Mouse (Mus musculus): Measurements from ENCODE around the gene Snhg11.

Gene Snhg11

DNA sequence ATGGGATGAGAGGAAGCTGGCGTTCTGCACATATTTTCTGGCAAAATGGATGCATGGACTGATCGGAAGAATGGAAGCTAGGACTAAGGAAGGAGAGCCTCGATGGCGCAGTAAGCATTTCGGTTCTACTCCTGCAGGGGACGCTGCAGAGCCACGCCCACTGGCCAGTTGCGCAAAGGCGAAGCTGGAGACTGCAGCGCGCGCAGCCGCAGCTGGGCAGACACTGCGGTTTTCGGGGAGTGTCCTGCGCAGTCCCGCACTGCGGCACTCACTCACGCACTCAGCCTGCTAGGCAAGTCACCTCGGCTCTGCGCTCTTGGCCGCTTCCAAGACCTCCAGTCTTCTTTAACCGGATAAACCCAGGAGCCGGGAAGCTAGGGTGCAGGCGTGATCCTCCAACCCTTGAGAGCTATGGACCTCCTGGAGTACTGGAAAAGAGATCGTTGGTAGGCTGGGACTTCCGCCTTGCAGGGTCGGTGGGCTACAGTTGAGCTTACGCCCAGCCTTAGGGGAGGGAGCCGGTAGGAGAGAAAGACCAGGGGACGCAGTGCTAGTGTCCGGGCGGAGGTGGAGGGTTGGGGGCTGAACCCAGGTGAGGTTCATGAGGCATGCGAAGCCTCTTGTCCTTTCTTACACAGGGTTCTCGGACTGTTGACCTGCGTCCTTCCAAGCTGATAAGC is at the start of gene Snhg11:
Gene Snhg11 (plus strand): TSS at position 196 of the 680 bp plus-strand sequence.
- DNase-seq = peak; percentile 86

DNA sequence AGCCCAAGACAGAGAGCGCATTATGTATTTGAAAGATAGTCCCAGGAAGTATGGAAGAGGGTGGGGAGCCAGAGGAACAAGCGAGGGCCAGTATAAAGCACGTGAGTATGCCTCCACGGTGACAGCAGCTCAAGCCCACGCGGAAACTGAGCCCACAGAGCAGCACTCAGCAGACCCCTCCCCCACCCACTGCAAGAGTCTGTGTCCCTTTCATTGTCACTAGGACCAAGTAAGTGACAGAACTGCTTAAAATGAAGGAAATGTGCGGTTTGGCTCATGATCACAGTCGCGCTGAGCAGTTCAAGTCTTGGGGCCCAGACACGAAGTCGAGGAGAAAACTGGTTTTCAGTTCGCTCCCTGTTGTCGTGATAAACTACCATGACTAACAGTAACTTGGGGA is 41.1 kb upstream of the Snhg11 start:
- no peak for DNase-seq

DNA sequence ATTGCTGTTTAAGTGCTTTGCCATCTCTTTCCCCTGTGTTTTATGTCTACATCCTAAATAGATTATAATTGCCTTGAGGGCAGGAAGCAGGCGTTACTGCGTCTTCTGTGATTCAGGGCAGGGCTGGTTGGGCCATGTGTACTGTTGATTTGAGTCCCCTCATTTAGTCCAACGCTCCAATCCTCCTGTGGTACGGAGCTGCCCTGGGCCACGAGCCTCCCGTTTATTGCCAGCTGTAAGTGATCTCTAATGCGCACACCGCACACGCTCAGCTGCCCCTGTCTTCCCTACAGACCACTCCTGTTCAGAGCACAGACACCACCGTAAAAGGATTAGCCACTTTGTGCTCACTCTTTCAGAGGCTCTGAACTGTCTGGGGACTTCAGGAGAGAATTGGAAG is 37.7 kb upstream of the Snhg11 start:
- no peak for DNase-seq

DNA sequence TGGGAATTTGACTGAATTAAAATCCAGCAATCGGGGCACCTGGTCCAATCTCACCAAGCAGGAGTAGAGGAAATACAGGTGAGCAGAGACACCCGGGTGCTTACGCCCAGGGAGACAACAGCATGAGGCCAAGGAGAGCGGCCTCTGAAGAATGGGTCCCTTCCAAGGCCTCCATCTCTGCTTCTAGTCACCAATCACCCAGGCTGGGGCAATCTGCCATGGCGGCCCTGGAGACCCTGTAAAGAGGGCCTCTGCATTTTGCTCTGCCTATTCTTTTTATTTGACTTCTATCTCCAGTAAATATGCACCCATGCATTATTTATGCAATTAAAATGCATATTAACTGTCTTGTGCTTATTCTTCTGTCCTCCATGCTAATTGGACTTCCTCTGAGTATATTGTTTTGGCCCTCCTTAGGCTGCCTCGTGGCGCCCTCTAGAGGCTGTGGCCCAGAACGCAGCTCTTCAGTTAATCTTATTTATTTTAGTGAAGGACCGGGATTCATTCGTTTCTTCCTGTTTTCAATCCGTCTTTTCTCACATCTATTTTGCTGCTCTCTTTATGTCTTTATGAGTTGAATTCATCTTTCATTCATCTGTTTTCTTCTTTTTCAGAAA is 35.4 kb upstream of the Snhg11 start:
- DNase-seq = peak; percentile 71

DNA sequence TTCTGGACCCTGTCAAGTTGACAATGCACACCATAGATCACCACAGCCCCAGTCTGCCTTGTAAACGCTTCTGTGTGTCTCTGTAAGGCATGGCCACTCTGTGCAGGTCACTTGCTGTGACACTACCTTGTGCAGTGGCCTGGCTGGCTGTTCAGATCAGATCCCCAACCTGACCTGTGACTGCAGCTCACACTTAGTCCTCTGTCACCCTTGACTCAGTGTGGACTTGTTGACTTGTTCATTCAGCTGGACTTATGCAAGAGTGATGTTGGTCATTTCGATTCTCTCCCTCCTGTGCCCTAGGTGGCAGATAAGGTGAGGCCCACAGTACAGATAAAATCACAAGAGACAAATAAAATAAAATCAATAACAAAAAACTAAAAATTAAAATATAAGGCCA is 34.1 kb upstream of the Snhg11 start:
- no peak for DNase-seq

DNA sequence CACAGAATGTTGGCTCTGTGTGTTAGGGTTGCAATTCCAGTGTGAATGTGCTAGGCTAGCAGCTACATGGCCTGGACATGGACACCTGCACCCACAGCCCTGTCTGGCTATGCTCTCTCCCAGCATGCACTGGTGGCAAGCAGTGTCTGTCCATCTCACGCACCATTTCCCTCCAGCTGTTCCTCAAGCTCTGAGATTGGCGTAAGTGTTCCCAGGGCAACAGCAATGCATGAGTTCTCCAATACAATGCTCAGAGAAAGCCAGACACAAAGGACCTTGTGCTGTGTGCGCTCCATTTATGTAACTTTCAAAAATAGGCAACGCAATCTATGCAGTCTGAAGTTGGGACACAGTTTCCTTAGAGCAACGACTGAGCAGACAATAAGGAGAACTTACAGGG is 31.9 kb upstream of the Snhg11 start:
- peak; percentile 62 for DNase-seq

DNA sequence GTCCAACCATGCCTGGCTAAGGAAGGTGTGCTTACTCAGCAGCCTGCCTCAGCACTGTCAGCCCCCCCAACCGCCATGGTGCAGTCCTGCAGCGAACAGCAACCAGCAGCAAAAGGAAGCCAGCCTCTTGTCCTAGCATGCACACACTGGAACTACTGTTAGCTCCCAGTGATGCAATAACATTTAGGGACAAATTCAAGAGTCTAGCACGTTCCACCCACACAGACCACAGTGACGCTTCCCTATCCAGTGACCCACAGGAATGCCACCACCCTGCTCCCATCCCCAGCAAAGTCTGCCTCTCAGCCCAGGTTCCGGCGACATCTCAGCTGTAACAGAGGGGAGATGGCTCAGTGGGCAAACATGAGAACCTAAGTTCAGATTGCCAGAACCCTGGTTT is 29.0 kb upstream of the Snhg11 start:
- no peak for DNase-seq

DNA sequence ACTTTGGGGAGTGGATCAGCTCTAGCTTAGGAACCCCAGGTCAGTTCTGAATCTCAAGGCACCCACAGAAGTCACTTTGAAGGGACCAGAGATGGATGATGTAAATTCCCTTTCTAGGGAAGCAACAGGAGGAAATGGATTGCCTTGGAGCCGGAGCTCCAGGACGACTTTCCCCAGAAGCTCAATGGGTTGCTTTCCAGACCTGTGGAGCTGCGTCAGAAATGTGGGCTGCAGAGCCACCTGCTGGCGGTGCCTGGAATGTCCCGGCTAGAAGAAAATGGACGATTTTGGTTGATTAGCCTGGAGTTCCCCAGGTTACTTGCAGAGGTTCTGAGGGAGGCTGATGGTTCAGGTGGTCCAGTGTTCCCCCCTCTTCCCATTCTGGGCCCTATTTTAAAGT is 27.6 kb upstream of the Snhg11 start:
- peak; percentile 76 for DNase-seq

DNA sequence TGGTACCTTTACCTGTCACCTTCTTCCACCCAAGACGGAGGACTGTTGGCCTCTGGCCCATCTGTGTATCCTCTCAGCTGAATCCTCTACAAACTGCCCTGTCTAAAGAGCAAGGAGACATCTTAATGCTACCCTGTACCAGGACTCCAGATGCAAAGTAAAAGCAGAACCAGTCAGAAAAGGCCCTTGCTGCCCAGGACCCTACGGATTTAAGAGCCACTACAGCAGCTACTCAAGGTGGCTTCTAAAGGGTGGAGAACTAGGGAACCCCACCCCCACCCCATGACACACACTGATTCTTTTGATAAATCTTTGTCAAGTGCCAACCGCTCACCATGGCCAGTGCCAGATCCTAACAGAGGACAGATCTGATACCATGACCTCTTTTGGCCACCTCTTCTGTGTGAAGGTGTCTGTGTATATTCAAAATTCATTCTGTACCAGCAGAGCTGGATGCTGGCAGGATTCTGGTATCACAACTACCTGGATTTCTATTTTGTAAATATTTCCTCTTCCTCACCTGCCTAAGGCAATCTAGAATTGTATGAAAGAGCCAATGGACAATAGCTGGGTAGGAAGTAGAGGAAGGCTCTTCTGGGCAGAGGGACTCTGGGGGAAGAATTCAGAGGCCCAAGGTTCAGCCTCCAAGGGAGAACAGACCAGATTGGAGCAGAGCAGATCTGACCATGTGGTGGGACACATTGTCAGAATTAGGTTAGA is 22.5 kb upstream of the Snhg11 start:
- no peak for DNase-seq

DNA sequence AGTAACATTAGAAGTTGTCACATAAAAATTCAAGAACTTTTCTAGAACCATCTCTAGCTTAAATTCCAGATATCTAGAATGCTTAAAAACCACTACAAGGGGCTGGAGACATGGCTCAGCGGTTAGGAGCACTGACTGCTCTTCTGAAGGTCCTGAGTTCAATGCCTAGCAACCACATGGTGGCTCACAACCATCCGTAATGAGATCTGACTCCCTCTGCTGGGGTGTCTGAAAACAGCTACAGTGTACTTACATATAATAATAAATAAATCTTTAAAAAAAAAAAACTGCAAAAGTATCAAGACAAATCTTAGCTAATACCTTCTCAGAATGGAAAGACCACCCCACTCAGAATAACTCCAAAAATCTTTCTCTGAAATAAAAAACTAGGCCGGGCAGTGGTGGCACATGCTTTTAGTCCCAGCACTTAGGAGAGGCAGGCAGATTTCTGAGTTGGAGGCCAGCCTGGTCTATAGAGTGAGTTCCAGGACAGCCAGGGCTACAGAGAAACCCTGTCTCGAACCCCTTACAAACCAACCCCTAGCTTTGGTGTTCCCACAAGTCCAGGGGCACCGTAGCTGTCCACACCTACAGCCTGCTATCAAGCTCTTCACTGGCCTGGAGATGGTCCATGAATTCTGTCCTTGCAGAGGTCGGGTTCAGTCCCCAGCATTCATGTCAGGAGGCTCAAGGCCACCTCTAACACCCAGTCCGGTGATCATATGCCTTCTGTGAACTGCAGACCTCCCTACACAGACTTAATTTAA is 20.9 kb upstream of the Snhg11 start:
- DNase-seq = no peak

DNA sequence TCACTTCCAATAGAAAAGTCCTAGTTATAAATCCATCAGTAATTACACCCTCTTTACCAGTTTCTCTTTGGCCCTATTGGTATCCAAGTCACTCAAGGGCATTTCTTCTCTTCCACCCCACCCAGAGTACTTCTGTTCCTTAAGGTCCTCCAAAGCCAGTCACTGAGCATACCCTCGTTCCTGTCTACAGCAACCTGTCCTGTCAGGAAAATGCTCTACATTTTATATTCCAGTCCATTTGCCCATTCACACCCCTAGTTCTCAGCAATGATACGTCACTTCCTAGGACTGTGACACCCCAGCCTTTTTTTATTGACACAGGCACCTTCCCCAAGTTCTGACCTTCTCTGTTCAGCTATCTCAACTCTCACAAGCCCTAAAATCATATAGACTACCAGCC is 20.2 kb upstream of the Snhg11 start:
- DNase-seq = no peak

DNA sequence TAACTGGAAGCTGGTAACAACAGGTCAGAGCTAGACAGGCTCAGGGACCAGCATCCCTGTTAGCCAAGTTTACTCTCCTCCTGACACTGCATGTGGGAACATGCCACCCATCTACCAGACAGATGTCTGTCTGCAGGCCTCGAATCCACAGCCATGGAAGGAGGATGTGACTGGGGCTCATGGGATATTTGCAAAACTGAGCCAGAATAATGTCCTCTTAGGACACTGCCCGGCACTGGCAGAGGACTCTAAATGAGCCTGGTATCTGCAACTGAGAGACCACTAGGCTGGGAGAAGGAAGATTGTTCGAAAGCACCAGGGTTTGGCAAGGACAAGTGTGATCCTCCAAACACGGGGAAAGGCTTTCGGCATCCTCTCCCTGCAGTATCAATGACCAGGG is 19.3 kb upstream of the Snhg11 start:
- no peak for DNase-seq

DNA sequence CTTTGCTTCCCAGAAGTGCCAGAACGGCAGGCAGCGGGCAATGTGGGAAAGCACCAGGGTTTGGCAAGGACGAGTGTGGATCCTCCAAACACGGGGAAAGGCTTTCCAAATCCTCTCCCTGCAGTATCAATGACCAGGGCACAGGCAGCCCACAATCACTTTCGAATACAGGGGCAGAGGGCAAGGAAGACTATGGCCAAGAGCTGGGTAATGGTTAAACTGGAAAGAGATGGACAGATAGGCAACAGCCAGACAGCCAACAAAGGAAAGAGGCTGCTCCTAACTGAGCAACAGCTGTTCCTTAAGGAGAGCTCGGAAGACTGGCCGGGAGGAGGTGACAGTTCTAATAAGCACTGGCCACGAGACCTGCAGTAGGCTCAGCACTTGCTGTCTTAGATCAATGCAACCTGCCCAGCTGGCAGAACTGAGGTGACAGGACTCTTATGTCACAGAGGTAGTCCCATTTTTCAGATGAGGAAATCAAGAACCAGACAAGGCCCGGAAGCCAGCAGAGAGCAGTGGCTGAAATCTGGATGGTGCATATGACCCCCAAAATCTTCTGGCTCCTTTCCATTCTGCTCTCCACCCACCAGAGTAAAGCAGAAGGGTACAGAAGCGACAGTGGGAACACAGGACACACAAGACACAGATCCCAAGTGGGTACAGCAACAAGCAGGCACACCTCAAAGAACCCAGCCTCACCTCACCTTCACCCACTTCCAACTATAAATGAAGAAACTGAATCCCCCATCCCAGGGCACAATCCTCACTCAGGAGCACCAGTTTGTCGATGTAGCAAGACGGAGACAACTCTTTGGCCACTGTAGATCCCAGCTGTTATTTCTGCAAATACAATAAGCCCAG is 15.4 kb upstream of the Snhg11 start:
- no peak for DNase-seq

DNA sequence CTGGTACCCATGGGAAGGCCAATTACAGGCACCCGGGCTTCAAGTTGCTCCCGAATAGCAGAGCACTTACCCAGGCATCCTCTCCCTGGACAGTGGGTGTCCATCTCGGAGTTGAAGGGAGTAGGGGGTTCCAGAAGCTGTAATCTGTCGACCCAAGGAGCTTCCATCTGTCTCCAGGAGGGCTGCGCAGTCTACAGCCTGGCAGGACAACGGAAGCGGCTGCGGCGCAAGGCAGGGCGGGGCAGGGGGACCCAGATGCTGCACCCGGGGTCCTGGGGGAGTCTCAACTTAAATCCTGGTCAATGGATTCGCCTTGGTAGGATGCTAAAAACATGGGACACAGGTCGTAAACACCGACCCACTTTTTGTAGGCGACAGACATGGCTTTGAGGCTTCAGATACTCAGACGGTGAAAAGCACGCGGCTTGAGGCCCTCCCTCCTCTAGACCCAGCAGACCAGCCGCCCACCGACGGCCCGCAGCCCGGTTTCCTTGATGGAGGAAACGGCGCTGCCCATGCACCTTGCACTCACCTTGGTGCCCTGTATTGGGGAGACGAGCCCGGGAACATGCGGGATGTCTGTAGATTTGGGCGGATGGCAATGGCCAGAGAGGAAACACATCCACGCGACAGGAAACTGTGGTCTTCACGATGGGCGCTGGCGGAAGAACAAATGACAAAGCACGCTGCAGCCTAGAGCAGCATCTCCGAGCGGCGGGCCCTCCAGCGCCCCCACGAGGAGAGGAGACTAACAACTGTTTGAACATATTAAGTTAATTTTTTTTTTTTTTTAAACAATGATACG is 14.4 kb upstream of the Snhg11 start:
- peak; percentile 95 for DNase-seq

DNA sequence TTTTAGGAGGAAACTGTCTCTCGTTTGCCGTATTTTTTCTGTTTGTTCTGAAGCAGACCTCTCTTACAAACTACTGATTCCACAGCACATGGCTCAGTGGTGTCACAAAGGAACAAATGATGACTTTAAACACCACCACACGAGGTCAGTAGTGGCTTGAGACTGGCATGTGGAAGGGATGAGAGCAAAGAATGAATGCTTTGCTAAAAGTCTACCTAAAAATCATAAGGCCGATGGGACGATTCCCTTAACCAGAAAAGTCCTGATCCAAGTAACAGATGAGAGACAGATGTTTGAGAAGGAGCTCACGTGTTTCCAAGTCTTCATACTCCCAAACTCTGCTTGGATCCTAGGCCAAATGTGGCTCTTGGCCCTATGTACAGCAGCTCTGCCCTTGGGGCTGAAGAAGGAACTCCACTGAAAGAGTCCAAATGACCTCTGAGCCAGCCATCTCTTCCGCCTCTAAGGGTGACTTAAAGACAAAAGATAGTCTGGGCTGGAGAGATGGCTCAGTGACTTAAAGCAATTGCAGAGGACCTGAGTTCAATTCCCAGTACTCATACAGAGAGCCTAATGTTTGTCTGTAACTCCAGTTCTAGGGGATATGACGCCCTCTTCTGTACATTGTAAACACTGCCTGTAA is 13.6 kb upstream of the Snhg11 start:
- no peak for DNase-seq

DNA sequence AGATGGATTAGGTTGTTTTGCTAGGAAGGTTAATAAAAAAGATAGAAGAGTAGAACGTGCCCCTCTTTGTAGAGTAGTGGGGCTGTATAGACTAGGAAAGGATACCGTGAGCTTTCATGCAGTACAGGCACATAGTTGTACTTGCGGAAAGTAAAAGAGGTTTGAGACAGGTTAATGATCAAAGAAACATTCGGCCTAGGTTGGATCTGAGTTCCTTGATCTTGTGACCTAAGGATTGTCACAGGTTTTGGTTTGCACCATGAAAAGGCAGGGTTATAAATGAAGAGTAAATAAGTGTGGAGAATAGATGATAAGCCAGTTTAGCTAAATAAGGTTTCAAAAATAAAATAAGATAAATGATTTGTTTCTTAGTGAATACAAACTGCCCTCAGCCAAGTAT is 11.3 kb upstream of the Snhg11 start:
- no peak for DNase-seq

DNA sequence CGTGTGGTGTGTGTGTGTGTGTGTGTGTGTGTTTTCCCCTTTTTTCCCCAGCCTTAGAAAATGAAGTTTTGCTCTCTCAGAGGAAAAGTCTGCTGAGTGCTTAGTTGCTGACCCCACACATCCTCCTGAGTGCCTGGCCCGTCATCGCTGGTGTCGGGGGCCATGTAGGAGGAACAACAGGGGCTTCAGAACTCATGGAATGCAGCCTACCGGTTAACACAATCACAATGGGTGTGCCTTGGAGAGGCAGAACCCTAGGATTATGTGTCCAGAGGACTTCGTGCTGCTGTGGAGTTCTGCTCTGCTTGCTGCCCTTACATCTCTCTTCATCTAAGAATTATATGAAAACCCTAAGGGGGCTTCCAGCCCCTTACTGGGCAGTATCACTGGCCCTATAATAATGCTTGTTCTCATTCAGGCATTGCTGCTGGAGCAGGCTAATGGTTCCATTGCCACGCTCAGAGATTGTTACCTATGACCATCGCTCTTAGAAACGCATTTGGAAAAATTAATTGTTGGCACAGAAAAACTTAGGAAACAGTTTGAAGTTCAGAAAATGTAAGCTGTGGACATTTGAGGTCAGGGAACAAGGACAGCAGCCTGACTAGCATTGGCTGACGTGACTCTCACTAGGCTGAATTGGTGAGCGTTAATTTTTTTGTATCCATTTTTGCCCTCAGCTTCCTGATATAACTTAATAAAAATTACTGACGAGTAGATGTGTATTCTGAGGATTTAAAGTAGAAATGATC is 10.2 kb upstream of the Snhg11 start:
- DNase-seq = no peak

DNA sequence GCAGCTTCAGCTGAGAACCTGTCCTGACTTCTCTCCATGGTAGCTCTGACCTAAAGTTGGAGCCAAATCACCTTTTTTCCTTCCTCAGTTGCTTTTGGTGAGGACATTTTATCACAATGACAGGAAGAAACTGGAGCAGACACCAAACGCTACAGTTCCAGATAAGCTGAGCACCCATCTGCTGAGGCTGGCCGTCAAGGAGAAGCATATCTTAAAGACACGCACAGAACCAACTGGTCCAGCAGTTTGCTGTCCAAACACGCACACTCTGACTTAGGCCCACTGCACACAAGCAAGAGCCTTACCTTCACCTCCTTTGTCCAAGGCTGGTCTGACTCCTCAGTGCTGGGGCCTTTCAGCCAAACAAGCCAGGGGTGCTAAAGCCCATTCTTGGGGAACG is 7.8 kb upstream of the Snhg11 start:
- no peak for DNase-seq

DNA sequence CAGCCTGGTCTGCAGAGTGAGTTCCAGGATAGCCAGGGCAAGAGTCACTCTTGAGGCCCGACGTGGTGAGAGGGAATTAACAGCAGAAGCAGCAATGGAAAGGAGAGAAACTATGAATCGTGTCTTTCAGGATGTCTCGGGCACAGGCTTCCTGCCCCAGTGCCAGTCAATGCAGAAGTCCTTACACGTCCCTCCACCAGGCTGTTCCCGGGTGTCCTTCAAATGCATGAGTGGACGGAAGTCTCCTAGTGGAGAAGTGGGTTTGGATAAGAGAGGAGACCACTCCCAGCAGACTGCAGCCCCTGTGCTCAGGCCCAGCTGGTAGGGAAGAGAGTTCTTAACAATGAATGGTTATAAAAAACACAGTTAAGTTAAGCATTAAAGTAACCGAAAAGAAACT is 7.1 kb upstream of the Snhg11 start:
- DNase-seq = no peak

DNA sequence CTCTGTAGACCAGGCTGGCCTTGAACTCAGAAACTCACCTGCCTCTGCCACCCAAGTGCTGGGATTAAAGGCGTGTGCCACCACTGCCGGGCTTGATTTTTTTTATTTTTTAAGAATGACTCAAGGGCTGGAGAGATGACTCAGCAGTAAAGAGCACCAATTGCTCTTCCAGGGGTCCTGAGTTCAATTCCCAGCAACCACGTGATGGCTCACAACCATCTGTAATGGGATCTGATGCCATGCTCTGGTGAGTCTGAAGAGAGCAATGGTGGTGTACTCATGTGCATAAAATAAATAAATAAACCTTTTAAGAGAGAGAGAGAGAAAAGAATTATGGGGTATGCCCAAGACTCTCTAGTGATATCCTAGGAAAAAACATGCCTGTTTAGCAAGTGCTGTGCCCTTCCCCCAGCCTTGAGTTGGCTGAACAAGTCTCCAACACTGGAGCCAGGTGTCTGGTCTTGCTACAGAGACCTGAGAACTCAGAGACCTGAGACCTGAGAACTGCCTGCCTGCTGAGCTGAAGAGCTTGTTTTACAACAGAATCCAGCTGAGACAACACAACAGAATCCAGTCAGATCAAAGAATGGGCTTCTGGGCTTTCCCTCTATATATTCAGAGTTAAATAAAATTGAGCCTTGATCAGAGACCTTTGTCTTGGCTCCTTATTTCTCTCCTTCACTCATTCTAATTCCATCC is 5.8 kb upstream of the Snhg11 start:
- DNase-seq = no peak

Data from embryo, embryonic 11 days (tissue).